Mouse (Mus musculus) heart, postnatal 0 days (tissue): ENCODE measurements around the gene Yaf2. TPM values are rescaled to one million over a fixed set of nuclear protein-coding genes. Genes with fewer than 3 reads are reported as not detected.
"Not testable (repeated sequence)": the region's sequence is repeated elsewhere in the genome, so short reads cannot be mapped to it uniquely, and the experiment has no call there.

Experiments
- ATAC-seq: fragments of 200-750 bp; cut with Nextera tagmentation; 2 replicates; pipeline ENCODE4 v1.8.0; 2017; ENCODE audit warnings: low read depth, moderate number of reproducible peaks, moderate library complexity; ENCODE audit not compliant: insufficient read depth
- DNase-seq: peaks from one replicate; pipeline ENCODE4 v3.0.0-alpha.2; 2016; ENCODE audit warnings: low spot score
- H3K27ac ChIP-seq: fragments of 300-500 bp; sonication (generic); 2 replicates; pipeline ENCODE4 v1.5.1; 2014; ENCODE audit warnings: low read depth, mild to moderate bottlenecking
- H3K27me3 ChIP-seq: fragments of 300-500 bp; sonication (generic); 2 replicates; pipeline ENCODE4 v1.6.1; 2014; ENCODE audit warnings: low read length, mixed read lengths; ENCODE audit not compliant: control insufficient read depth, insufficient read depth
- H3K36me3 ChIP-seq: fragments of 300-500 bp; sonication (generic); replicated peaks from 2 replicates; pipeline ENCODE4 v1.6.1; 2014; ENCODE audit warnings: low read length, mixed read lengths; ENCODE audit not compliant: control insufficient read depth, insufficient read depth
- H3K4me1 ChIP-seq: fragments of 300-500 bp; sonication (generic); 2 replicates; pipeline ENCODE4 v1.6.1; 2014; ENCODE audit warnings: antibody characterized with exemption; ENCODE audit not compliant: control insufficient read depth, insufficient read depth
- H3K4me2 ChIP-seq: fragments of 300-500 bp; sonication (generic); 2 replicates; pipeline ENCODE4 v1.6.1; 2014; ENCODE audit warnings: low read depth, mild to moderate bottlenecking, low read length, moderate library complexity
- H3K4me3 ChIP-seq: fragments of 300-500 bp; sonication (generic); 2 replicates; pipeline ENCODE4 v1.5.1; 2014; ENCODE audit warnings: low read depth, low read length
- H3K9ac ChIP-seq: fragments of 300-500 bp; sonication (generic); replicated peaks from 2 replicates; pipeline ENCODE4 v1.6.1; 2014; ENCODE audit warnings: low read depth, low read length, mixed read lengths
- H3K9me3 ChIP-seq: fragments of 300-500 bp; sonication (generic); replicated peaks from 2 replicates; pipeline ENCODE4 v1.6.1; 2016; ENCODE audit warnings: low read length; ENCODE audit not compliant: control insufficient read depth
- CTCF ChIP-seq: IDR thresholded peaks from 2 replicates; pipeline ENCODE4 v1.5.1; 2016; ENCODE audit warnings: antibody characterized with exemption, control low read depth, low read depth
- EP300 ChIP-seq: IDR thresholded peaks from 2 replicates; pipeline ENCODE4 v1.6.1; 2016; ENCODE audit warnings: antibody characterized with exemption, low read depth
- WGBS: fragments of 180-500 bp; shearing (Covaris S2); extraction: QIAGEN DNeasy Blood & Tissue Kit; methylation state at CpG from one replicate; pipeline ENCODE4 v1.1.7; 2014; 5-methylcytosine and 5-hydroxymethylcytosine counted together
- polyA plus RNA-seq: library from polyadenylated mRNA; unstranded; fragments of >200 nt; fragmentation: Nextera tagmentation; extraction: Ambion mirVana; gene quantifications from 2 replicates; pipeline ENCODE4 v1.2.1, GENCODE M21; 2015
- total RNA-seq: library from RNA; depleted of rRNA; stranded (reverse); fragments of >200 nt; gene quantifications from 2 replicates; pipeline ENCODE4 v1.2.3, GENCODE M21; 2014; ENCODE audit warnings: low replicate concordance; rRNA removed

The Yaf2 gene
- total and polyA plus RNA-seq, 2 experiments from 2014 or later = 47.1 to 68.5 TPM

GRCm38 (mm10) chr15:93252396-93252795 lies 84.3 kb downstream of the Yaf2 start:
- 69% methylated on average over 6 of the region's 6 CpGs for WGBS

GRCm38 (mm10) chr15:93251553-93252250 lies 85.0 kb downstream of the Yaf2 start:
- H3K4me3 ChIP-seq = no peak overlapping the region
- no peaks in the 10 kb centered on the region for H3K27me3 ChIP-seq
- TF ChIP-seq EP300 (no peak), CTCF (no peak; the same call in 1 of the 2 replicates)
- H3K36me3 ChIP-seq = peaks cover 52% of the 10 kb centered on the region
- 65% methylated on average over 13 of the region's 13 CpGs for WGBS
- no peaks in the 10 kb centered on the region for H3K9me3 ChIP-seq
- ATAC-seq (0 out of 2 replicates have a peak, but pooled peaks have one; percentile 60), DNase-seq (no peak)
- H3K4me1 ChIP-seq = no peaks in the 10 kb centered on the region
- peak overlapping the region; percentile 37 for H3K4me2 ChIP-seq
- H3K27ac ChIP-seq = peak overlapping the region; percentile 57
- H3K9ac ChIP-seq = no peak overlapping the region

More at GRCm38 (mm10) chr15:93252396-93252795, 84.3 kb downstream of the Yaf2 start:
- no peak overlapping the region for H3K4me2 ChIP-seq
- H3K27ac ChIP-seq = peak overlapping the region; percentile 57; the same call in 1 of the 2 replicates
- DNase-seq (no peak), ATAC-seq (0 out of 2 replicates have a peak, but pooled peaks have one; percentile 8)
- no peak overlapping the region for H3K4me3 ChIP-seq
- H3K36me3 ChIP-seq = peaks cover 50% of the 10 kb centered on the region
- H3K27me3 ChIP-seq = no peaks in the 10 kb centered on the region
- H3K9ac ChIP-seq = no peak overlapping the region
- TF ChIP-seq CTCF = no peak
- TF ChIP-seq EP300 = no peak
- H3K9me3 ChIP-seq = no peaks in the 10 kb centered on the region
- no peaks in the 10 kb centered on the region for H3K4me1 ChIP-seq

GRCm38 (mm10) chr15:93243202-93243601 lies 93.5 kb downstream of the Yaf2 start:
- H3K27ac ChIP-seq = no peak overlapping the region
- peaks cover 53% of the 10 kb centered on the region for H3K36me3 ChIP-seq
- H3K4me2 ChIP-seq = no peak overlapping the region
- no peak overlapping the region for H3K9ac ChIP-seq
- ATAC-seq (no peak), DNase-seq (no peak)
- TF ChIP-seq EP300 (no peak), CTCF (no peak)
- no peaks in the 10 kb centered on the region for H3K4me1 ChIP-seq
- 45% methylated on average over 10 of the region's 10 CpGs for WGBS
- H3K9me3 ChIP-seq = no peaks in the 10 kb centered on the region
- no peaks in the 10 kb centered on the region for H3K27me3 ChIP-seq
- H3K4me3 ChIP-seq = no peak overlapping the region

- H3K27ac ChIP-seq, H3K4me2 ChIP-seq, H3K4me1 ChIP-seq, DNase-seq, H3K9ac ChIP-seq, H3K27me3 ChIP-seq, H3K9me3 ChIP-seq, H3K4me3 ChIP-seq: not testable (repeated sequence)
- peak; percentile 68; the same call in 1 of the 2 replicates for ATAC-seq
- peaks cover 14% of the 10 kb centered on the region; the same call in 1 of the 2 replicates for H3K36me3 ChIP-seq
- 40% methylated on average over 10 of the region's 10 CpGs for WGBS
- peak; percentile 62; the same call in 1 of the 2 replicates for TF ChIP-seq EP300
These were observed 100.3 kb downstream of the Yaf2 start for GRCm38 (mm10) chr15:93236456-93236855.

Other genes with a start within 250 kb of the Yaf2 start
- 3.6 and 9.3 TPM in 2 replicates for gene Gxylt1, start 61.8 kb downstream of the Yaf2 start, total RNA-seq
- gene Gxylt1, start 61.8 kb downstream of the Yaf2 start, polyA plus RNA-seq = 3.1 and 3.3 TPM in 2 replicates
- gene Zcrb1, start 61.4 kb upstream of the Yaf2 start, total RNA-seq = 17.8 and 24.6 TPM in 2 replicates
- 133 and 136 TPM in 2 replicates for gene Zcrb1, start 61.4 kb upstream of the Yaf2 start, polyA plus RNA-seq
- gene Pphln1, start 61.4 kb upstream of the Yaf2 start, total RNA-seq = 11.1 and 17.8 TPM in 2 replicates
- 21.3 and 22.6 TPM in 2 replicates for gene Pphln1, start 61.4 kb upstream of the Yaf2 start, polyA plus RNA-seq